Mouse (Mus musculus) heart, embryonic 16.5 days (tissue): ENCODE measurements around the gene Rcn2. TPM values are rescaled to one million over a fixed set of nuclear protein-coding genes. Genes with fewer than 3 reads are reported as not detected.
"Not testable (repeated sequence)": the region's sequence is repeated elsewhere in the genome, so short reads cannot be mapped to it uniquely, and the experiment has no call there.

Experiments
- ATAC-seq: fragments of 200-750 bp; cut with Nextera tagmentation; replicated peaks from 2 replicates; pipeline ENCODE4 v1.8.0; 2017; ENCODE audit warnings: moderate number of reproducible peaks; ENCODE audit not compliant: insufficient read depth, low FRiP score; ENCODE audit errors: extremely low read depth
- H3K27ac ChIP-seq: fragments of 300-500 bp; sonication (generic); 2 replicates; pipeline ENCODE4 v1.5.1; 2014; ENCODE audit warnings: mild to moderate bottlenecking, low read length, control low read depth, moderate library complexity
- H3K27me3 ChIP-seq: fragments of 300-500 bp; sonication (generic); 2 replicates; pipeline ENCODE4 v1.6.1; 2014; ENCODE audit warnings: low read length, mixed read lengths; ENCODE audit not compliant: control insufficient read depth, insufficient read depth
- H3K36me3 ChIP-seq: fragments of 300-500 bp; sonication (generic); 2 replicates; pipeline ENCODE4 v1.6.1; 2014; ENCODE audit not compliant: control insufficient read depth, insufficient read depth
- H3K4me1 ChIP-seq: fragments of 300-500 bp; sonication (generic); 2 replicates; pipeline ENCODE4 v1.6.1; 2014; ENCODE audit warnings: low read length, mixed read lengths; ENCODE audit not compliant: control insufficient read depth, insufficient read depth
- H3K4me2 ChIP-seq: fragments of 300-500 bp; sonication (generic); 2 replicates; pipeline ENCODE4 v1.6.1; 2014; ENCODE audit warnings: low read depth, mild to moderate bottlenecking, control low read depth, low read length
- H3K4me3 ChIP-seq: fragments of 300-500 bp; sonication (generic); 2 replicates; pipeline ENCODE4 v1.5.1; 2014; ENCODE audit warnings: mild to moderate bottlenecking, control low read depth, low read length
- H3K9ac ChIP-seq: fragments of 300-500 bp; sonication (generic); 2 replicates; pipeline ENCODE4 v1.6.1; 2014; ENCODE audit warnings: low read length, control low read depth
- H3K9me3 ChIP-seq: fragments of 300-500 bp; sonication (generic); replicated peaks from 2 replicates; pipeline ENCODE4 v1.6.1; 2016; ENCODE audit warnings: low read length; ENCODE audit not compliant: control insufficient read depth
- WGBS: fragments of 180-500 bp; shearing (Covaris S2); extraction: QIAGEN DNeasy Blood & Tissue Kit; methylation state at CpG from one replicate; pipeline ENCODE4 v1.1.7; 2014; 5-methylcytosine and 5-hydroxymethylcytosine counted together
- polyA plus RNA-seq: library from polyadenylated mRNA; unstranded; fragments of >200 nt; fragmentation: Nextera tagmentation; extraction: Ambion mirVana; gene quantifications from 2 replicates; pipeline ENCODE4 v1.2.1, GENCODE M21; 2015

The Rcn2 gene
- polyA plus RNA-seq: 119 and 129 TPM in 2 replicates

DNA sequence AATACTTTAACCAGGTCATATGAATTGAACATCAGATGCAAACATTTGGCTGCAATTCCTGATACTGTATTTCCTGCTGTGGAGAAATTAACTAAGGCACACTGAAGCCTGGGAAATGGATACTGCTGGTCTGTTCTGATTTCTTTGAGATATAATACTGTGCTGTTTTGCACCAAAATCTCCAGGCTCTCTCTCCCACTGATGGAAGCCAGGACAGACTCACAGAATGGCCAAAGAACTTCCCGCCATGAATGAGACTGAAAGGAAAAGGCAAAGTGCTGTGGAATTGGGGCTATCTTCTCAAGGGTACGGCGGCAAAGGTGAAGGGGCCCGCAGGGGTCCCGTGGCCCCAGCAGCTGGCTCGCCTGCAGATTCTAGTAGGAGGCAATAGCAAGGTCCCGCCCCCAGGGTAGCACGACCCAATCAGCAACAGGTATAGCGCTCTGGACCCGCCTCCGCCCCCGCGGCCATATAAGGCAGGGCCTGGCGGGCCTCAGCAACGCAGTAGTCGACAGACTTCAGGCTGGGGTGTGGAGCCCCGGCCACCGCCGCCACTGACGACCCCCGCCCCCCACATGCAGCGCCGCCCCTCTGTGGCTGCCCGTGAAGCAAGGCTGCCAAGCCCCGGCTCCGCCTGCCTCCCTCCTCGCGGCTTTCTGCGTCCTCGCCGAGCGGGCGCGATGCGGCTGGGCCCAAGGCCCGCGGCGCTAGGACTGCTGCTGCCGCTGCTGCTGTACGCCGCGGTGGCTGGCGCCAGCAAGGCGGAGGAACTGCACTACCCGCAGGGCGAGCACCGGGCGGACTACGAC, at the start of gene Rcn2:
Gene Rcn2 (plus strand): TSS at position 474 of the 809 bp plus-strand sequence.
- H3K9ac ChIP-seq: peak within 1 kb of the TSS; percentile 98

DNA sequence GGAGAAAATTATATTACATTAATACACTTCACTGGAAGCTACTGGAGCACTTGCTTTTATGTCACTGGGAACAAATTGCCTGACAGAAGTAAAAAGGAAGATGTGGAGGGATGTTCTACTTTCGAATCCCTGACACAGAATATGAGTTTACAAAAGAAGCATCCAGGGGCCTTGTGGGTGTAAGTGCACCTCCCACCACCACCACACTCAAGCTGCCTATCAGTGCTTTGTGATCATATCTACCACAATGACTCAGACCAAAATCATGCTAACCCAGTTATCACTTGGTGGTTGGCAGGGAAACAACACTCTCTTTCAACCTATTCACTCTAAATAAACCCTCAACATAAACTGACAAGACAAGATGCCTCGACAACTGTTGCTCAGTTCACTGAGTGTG, 37.0 kb upstream of the Rcn2 start:
- not testable (repeated sequence) for H3K36me3 ChIP-seq, H3K9me3 ChIP-seq, ATAC-seq, H3K4me1 ChIP-seq, H3K9ac ChIP-seq, H3K4me2 ChIP-seq, H3K27ac ChIP-seq, H3K4me3 ChIP-seq, H3K27me3 ChIP-seq
- WGBS: no CpG with 5 or more reads among the region's 2 CpGs

More for the DNA sequence above, at the start of gene Rcn2:
- under 1% methylated on average over 48 of the region's 49 CpGs for WGBS
- Histone ChIP-seq H3K36me3 (peaks cover 8% of the 10 kb centered on the region), H3K4me3 (peak within 1 kb of the TSS; percentile 91), H3K4me2 (peak within 1 kb of the TSS; percentile 68), H3K27ac (peak within 1 kb of the TSS; percentile 96), H3K9me3 (no peaks in the 10 kb centered on the region), H3K27me3 (no peaks in the 10 kb centered on the region), H3K4me1 (peaks cover 8% of the 10 kb centered on the region)
- ATAC-seq: peak; percentile 100

- no peak within 1 kb of the TSS for H3K27ac ChIP-seq
- ATAC-seq: no peak
- H3K27me3 ChIP-seq: no peaks in the 10 kb centered on the region
- no peak within 1 kb of the TSS for H3K9ac ChIP-seq
- H3K4me1 ChIP-seq: no peaks in the 10 kb centered on the region
- H3K9me3 ChIP-seq: no peaks in the 10 kb centered on the region
- 65% methylated on average over 4 of the region's 4 CpGs for WGBS
- H3K4me3 ChIP-seq: no peak within 1 kb of the TSS
- H3K4me2 ChIP-seq: no peak within 1 kb of the TSS
- no peaks in the 10 kb centered on the region for H3K36me3 ChIP-seq
These were observed 31.2 kb upstream of the Rcn2 start, which contains the start of gene 4930563M21Rik for GRCm38 (mm10) chr9:56010450-56010849. Gene 4930563M21Rik, minus strand, starts transcription at chr9:56010550.

GRCm38 (mm10) chr9:56024772-56025171, 16.9 kb upstream of the Rcn2 start:
- H3K27ac ChIP-seq: no peak overlapping the region
- no peak overlapping the region for H3K4me3 ChIP-seq
- H3K4me2 ChIP-seq: no peak overlapping the region
- H3K27me3 ChIP-seq: no peaks in the 10 kb centered on the region
- no peaks in the 10 kb centered on the region for H3K9me3 ChIP-seq
- no peak for ATAC-seq
- no peaks in the 10 kb centered on the region for H3K36me3 ChIP-seq
- H3K9ac ChIP-seq: no peak overlapping the region
- no peaks in the 10 kb centered on the region for H3K4me1 ChIP-seq
- WGBS: 38% methylated on average over 2 of the region's 2 CpGs

DNA sequence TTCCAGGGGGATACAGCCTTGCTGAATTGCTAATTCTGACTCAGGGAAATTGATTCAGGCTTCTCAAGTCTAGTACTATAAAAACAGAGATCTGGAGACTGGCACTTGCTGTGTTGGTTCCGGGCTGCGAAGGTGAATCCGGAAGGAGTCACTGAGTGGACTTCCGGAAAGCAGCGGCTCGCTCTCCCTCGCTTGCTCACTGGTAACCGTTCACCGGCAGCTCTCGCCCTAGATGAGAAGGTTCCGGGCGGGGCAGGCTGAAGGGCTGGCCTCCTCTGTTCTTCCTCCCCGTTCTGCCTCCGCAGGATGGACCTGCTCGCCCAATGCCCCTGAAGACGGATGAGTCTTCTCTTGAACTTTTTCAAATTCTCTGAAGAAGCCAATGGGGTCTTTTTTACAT, 14.4 kb upstream of the Rcn2 start:
- no peak overlapping the region for H3K4me2 ChIP-seq
- no peaks in the 10 kb centered on the region for H3K36me3 ChIP-seq
- H3K4me3 ChIP-seq: no peak overlapping the region
- H3K9me3 ChIP-seq: no peaks in the 10 kb centered on the region
- no peaks in the 10 kb centered on the region for H3K27me3 ChIP-seq
- H3K9ac ChIP-seq: no peak overlapping the region
- no peak overlapping the region for H3K27ac ChIP-seq
- ATAC-seq: no peak
- WGBS: 78% methylated on average over 16 of the region's 16 CpGs
- no peaks in the 10 kb centered on the region for H3K4me1 ChIP-seq

DNA sequence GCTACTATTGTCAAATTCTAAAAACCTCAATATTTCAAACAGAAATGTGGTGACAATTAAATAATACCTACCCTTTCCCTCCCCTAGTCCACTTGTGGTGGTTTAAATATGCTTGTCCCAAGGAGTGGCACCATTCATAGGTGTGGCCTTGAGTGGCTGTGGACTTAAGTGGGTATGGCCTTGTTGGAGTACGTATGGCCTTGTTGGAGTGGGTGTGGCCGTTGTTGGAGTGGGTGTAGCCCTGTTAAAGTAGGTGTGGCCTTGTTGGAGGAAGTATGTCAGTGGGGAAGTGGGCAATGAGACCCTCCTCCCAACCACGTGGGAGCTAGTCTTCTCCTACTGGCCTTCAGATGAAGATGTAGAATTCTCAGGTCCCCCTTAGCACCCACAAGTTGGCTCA, 9.4 kb upstream of the Rcn2 start:
- Histone ChIP-seq H3K36me3 (no peaks in the 10 kb centered on the region), H3K27ac (no peak overlapping the region), H3K4me3 (no peak overlapping the region), H3K9ac (no peak overlapping the region), H3K4me1 (no peaks in the 10 kb centered on the region), H3K4me2 (no peak overlapping the region), H3K27me3 (no peaks in the 10 kb centered on the region), H3K9me3 (no peaks in the 10 kb centered on the region)
- 71% methylated on average over 3 of the region's 3 CpGs for WGBS
- no peak for ATAC-seq

GRCm38 (mm10) chr9:56042181-56042621, 556 bp downstream of the Rcn2 start:
- Histone ChIP-seq H3K27ac (peak overlapping the region; percentile 96), H3K9ac (peak overlapping the region; percentile 98), H3K27me3 (no peaks in the 10 kb centered on the region), H3K9me3 (no peaks in the 10 kb centered on the region), H3K4me1 (peaks cover 8% of the 10 kb centered on the region), H3K4me2 (peak overlapping the region; percentile 68), H3K4me3 (peak overlapping the region; percentile 91), H3K36me3 (peaks cover 8% of the 10 kb centered on the region)
- peak; percentile 7; the same call in 1 of the 2 replicates for ATAC-seq
- WGBS: under 1% methylated on average over 16 of the region's 16 CpGs

DNA sequence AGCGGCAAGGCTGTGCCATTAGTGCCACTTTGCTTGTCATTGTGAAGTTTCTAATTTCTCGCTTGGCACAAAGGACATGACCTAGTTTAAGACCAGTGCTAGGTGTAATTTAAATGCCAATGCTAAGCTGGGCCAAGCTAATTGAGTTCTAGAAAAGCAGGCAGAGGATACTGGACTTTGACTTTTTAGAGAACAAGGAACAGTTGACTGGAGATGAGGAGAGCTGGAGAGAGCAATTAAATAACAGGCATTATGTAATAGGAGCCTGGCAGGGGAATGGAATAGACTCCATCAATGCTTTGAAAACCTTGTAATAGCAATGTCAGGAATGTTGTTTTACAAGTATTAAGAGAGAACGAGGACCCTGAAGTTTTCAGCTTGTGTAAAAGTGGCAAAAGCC, 12.2 kb downstream of the Rcn2 start:
- H3K36me3 ChIP-seq: peaks cover 32% of the 10 kb centered on the region
- H3K9me3 ChIP-seq: no peaks in the 10 kb centered on the region
- 82% methylated on average over 3 of the region's 3 CpGs for WGBS
- ATAC-seq: no peak
- H3K4me2 ChIP-seq: no peak overlapping the region
- no peak overlapping the region for H3K4me3 ChIP-seq
- H3K9ac ChIP-seq: no peak overlapping the region
- H3K27ac ChIP-seq: no peak overlapping the region
- no peaks in the 10 kb centered on the region for H3K4me1 ChIP-seq
- H3K27me3 ChIP-seq: no peaks in the 10 kb centered on the region

DNA sequence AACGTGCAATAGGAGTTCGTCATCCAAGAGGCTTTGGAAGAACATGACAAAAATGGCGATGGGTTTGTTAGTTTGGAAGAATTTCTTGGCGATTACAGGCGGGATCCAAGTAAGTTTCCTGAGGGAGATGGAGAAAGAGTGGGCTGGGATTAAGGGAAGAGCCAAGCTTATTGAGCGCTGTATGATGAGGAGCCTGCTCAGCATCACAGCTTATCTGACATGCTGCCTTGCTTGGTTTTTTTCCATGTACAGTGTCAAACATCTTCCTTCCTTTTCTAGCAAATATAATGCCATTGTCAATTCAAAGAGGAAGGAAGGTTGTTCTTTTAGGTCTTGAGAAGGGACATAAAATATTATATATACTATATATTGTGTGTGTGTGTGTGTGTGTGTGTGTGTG, 14.5 kb downstream of the Rcn2 start:
- Histone ChIP-seq H3K4me3 (no peak overlapping the region), H3K9ac (no peak overlapping the region), H3K9me3 (no peaks in the 10 kb centered on the region), H3K36me3 (peaks cover 47% of the 10 kb centered on the region), H3K4me2 (no peak overlapping the region), H3K4me1 (no peaks in the 10 kb centered on the region), H3K27ac (no peak overlapping the region), H3K27me3 (no peaks in the 10 kb centered on the region)
- no peak for ATAC-seq
- 79% methylated on average over 6 of the region's 6 CpGs for WGBS
